Mouse (Mus musculus) forebrain, embryonic 10.5 days (tissue): Measurements from ENCODE around the gene Dgcr2. TPM values are rescaled to one million over a fixed set of nuclear protein-coding genes. Genes with fewer than 3 reads are reported as not detected.
A peak's percentile ranks its signal among the peaks of the same experiment; 100 is the strongest.

ENCODE experiments used
- DNase-seq: peaks from one replicate; pipeline ENCODE4 v3.0.0-alpha.2; 2017; ENCODE audit warnings: low spot score; ENCODE audit errors: extremely low spot score
- H3K27ac ChIP-seq: fragments of 300-500 bp; sonication (generic); 2 replicates; pipeline ENCODE4 v1.5.1; 2016; ENCODE audit warnings: mild to moderate bottlenecking
- H3K27me3 ChIP-seq: fragments of 300-500 bp; sonication (generic); 2 replicates; pipeline ENCODE4 v1.6.1; 2016; ENCODE audit warnings: mild to moderate bottlenecking; ENCODE audit not compliant: poor library complexity, severe bottlenecking
- H3K36me3 ChIP-seq: fragments of 300-500 bp; sonication (generic); replicated peaks from 2 replicates; pipeline ENCODE4 v1.6.1; 2016; ENCODE audit warnings: mild to moderate bottlenecking, moderate library complexity
- H3K4me1 ChIP-seq: fragments of 300-500 bp; sonication (generic); 2 replicates; pipeline ENCODE4 v1.6.1; 2016
- H3K4me3 ChIP-seq: fragments of 300-500 bp; sonication (generic); 2 replicates; pipeline ENCODE4 v1.5.1; 2016; ENCODE audit warnings: mild to moderate bottlenecking, moderate library complexity
- H3K9me3 ChIP-seq: fragments of 300-500 bp; sonication (generic); 2 replicates; pipeline ENCODE4 v1.6.1; 2016; ENCODE audit warnings: mild to moderate bottlenecking, moderate library complexity
- WGBS: fragments of 180-500 bp; shearing (Covaris S2); methylation state at CpG from one replicate; pipeline ENCODE4 v1.1.7; 2016; 5-methylcytosine and 5-hydroxymethylcytosine counted together
- polyA plus RNA-seq: library from polyadenylated mRNA; unstranded; fragments of >200 nt; fragmentation: Nextera tagmentation; extraction: Ambion mirVana; gene quantifications from 2 replicates; pipeline ENCODE4 v1.2.1, GENCODE M21; 2016

Gene Dgcr2
- polyA plus RNA-seq, 1 experiment from 2014 or later: 104 TPM

GRCm38 (mm10) chr16:17799584-17799983 is 98.8 kb downstream of the Dgcr2 start:
- no peaks in the 10 kb centered on the region for H3K9me3 ChIP-seq
- H3K27ac ChIP-seq: no peak overlapping the region
- DNase-seq: no peak
- H3K36me3 ChIP-seq: no peaks in the 10 kb centered on the region
- H3K27me3 ChIP-seq: peaks cover 100% of the 10 kb centered on the region
- H3K4me3 ChIP-seq: no peak overlapping the region
- H3K4me1 ChIP-seq: peaks cover 68% of the 10 kb centered on the region

DNA sequence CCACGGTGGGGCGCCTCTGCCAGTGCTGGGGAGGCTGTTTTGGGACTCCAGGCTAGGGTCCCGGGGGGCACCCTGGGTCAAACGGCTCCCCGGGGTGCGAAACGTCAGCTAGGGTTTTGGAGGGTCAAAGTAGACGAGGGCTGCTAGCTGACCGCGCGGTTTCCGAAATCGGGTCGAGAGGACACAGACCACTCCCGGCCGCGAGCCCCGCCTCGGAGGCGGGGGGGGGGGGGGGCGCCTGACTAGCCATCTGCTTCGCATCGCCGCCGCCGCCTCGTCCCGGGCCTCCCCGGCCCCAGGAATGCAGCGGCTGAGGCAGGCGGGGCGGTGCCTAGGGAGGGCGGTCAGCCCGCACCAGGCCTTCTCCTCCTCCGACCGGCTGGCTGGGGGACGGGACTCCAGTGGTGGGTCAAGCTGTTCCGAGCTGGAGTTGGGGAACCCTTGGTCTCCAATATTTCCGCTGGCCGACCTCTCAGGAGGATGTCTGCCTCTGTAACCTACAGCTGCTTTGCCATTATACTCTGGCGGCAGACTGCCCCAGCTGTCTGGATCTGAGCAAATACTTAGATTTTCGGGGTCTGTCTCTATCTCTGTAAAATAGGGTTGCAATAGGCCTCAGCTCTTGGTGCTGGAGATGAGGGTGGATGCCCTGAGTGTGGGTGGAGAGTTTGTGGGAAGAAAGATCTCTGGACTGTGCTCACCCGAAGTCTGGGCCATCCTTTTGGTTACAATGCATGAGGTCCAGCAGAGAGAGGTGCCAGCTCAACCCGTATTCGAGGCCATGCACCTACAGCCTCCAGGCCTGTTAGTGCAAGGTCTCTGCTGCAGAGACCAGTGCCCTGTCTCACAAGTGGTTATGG is 99.8 kb downstream of the Dgcr2 start:
- peak; percentile 61 for DNase-seq
- WGBS: 1% methylated on average over 35 of the region's 45 CpGs
- Histone ChIP-seq H3K4me1 (peaks cover 58% of the 10 kb centered on the region), H3K27me3 (peaks cover 97% of the 10 kb centered on the region), H3K9me3 (no peaks in the 10 kb centered on the region), H3K36me3 (peaks cover 6% of the 10 kb centered on the region; the same call in 1 of the 2 replicates), H3K4me3 (peak overlapping the region; percentile 60), H3K27ac (peak overlapping the region; percentile 88)

DNA sequence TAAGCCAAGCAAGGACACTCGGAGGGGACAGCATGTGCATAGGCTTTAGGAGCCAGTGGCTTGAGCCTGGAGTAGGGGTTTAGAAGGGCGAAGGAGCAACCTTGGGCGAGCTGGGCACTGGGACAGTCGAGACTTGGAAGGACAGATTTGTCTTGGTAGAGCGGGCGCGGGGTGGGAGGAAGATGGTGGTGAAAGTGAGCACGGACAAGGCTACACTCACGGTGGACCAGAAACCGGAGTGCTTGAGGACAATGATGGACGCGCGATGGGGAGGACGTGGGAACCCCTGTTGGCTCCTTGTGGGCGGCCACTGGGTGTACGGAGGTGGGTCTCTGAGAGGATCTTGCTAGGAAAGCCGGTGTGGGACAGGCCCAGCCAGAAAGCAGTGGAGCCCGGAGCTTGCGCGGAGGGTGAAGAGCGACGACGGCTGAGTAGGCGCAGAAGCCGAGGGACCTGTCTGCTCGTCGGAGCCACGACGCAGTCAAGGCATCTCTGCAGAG is 100.5 kb downstream of the Dgcr2 start:
- Histone ChIP-seq H3K4me1 (peaks cover 51% of the 10 kb centered on the region), H3K9me3 (no peaks in the 10 kb centered on the region), H3K27me3 (peaks cover 90% of the 10 kb centered on the region), H3K36me3 (peaks cover 13% of the 10 kb centered on the region), H3K4me3 (peak overlapping the region; percentile 60), H3K27ac (peak overlapping the region; percentile 88)
- WGBS: 2% methylated on average over 29 of the region's 29 CpGs
- DNase-seq: peak; percentile 56

- Histone ChIP-seq H3K27ac (peak within 1 kb of the TSS; percentile 88), H3K4me1 (peaks cover 44% of the 10 kb centered on the region), H3K36me3 (peaks cover 19% of the 10 kb centered on the region), H3K4me3 (peak within 1 kb of the TSS; percentile 60), H3K27me3 (peaks cover 84% of the 10 kb centered on the region), H3K9me3 (no peaks in the 10 kb centered on the region)
- peak; percentile 58 for DNase-seq
- under 1% methylated on average over 76 of the region's 81 CpGs for WGBS
These were observed 101.2 kb downstream of the Dgcr2 start, which contains the start of gene Scarf2 for GRCm38 (mm10) chr16:17796971-17797811. TSS of gene Scarf2 (plus strand) at chr16:17797282.

DNA sequence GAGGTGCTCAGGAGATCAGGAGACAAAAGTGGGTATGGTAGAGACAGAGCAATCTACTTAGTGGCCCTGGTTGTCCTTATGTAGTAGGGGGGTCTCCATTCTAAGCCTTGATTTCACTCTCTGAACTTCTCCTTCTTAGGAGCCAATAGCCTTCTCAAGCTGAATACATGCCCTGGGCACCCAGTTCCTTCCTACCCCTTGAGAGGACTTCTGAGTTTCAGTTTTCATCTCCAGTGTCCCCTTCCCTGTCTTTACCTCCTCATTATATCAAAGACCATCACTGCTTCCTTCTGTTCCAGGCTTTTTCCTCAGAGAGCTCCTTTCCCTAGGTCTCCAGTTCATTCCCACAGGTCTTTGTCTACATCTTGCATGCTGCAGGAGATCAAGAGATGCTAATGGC is 101.8 kb downstream of the Dgcr2 start:
- Histone ChIP-seq H3K4me1 (peaks cover 40% of the 10 kb centered on the region), H3K27me3 (peaks cover 77% of the 10 kb centered on the region), H3K9me3 (no peaks in the 10 kb centered on the region), H3K36me3 (peaks cover 26% of the 10 kb centered on the region), H3K4me3 (peak overlapping the region; percentile 60), H3K27ac (peak overlapping the region; percentile 88)
- no peak for DNase-seq

DNA sequence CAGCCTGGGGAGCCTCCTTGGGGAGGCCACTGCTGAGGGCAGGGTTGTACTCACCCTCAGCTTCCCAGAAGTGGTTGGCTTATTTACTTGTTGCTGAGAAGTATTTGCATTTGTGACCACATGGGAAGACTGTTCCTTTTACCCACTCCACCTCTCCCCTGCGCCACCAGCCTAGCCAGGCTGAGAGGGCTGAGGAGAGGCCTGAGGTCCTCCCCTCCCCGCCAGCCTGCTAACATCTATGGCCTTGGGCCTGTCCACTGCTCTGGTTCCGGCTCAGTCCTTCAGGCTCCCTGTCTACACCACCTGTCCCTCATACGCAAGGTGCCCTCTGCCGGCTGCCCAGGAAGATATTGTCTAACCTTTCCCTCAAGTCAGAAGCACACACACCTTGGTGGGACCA is 102.7 kb downstream of the Dgcr2 start:
- Histone ChIP-seq H3K27ac (no peak overlapping the region), H3K27me3 (peaks cover 68% of the 10 kb centered on the region), H3K4me3 (no peak overlapping the region), H3K9me3 (no peaks in the 10 kb centered on the region), H3K36me3 (peaks cover 35% of the 10 kb centered on the region), H3K4me1 (peaks cover 39% of the 10 kb centered on the region)
- WGBS: 50% methylated on average over 5 of the region's 5 CpGs
- no peak for DNase-seq

DNA sequence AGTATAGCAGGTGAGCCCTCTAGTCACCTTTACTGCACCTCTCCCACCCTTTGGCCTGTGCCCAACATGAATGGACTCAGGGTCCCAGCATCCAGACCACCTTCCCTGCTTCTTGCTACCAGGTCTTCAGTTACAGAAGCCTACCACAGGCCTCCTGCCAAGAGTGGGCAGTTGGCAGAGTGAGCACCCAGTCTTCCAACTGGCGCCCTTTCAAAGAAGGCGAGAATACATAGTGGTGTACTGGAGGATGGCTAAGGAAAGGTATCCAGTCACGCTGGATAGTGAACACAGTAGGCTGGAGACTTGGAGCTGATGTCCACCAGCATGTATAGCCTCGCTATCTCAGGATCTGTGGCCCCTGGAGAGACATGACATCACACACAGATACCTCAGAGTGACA is 104.3 kb downstream of the Dgcr2 start:
- no peak overlapping the region for H3K27ac ChIP-seq
- H3K9me3 ChIP-seq: no peaks in the 10 kb centered on the region
- no peak for DNase-seq
- peaks cover 51% of the 10 kb centered on the region for H3K36me3 ChIP-seq
- peaks cover 52% of the 10 kb centered on the region for H3K27me3 ChIP-seq
- no peak overlapping the region for H3K4me3 ChIP-seq
- H3K4me1 ChIP-seq: peaks cover 32% of the 10 kb centered on the region
- WGBS: 87% methylated on average over 4 of the region's 4 CpGs

- H3K36me3 ChIP-seq: peaks cover 64% of the 10 kb centered on the region
- no peaks in the 10 kb centered on the region for H3K9me3 ChIP-seq
- no peak overlapping the region for H3K27ac ChIP-seq
- peaks cover 39% of the 10 kb centered on the region for H3K27me3 ChIP-seq
- peaks cover 20% of the 10 kb centered on the region for H3K4me1 ChIP-seq
- DNase-seq: no peak
- no peak overlapping the region for H3K4me3 ChIP-seq
- WGBS: 77% methylated on average over 3 of the region's 3 CpGs
These were observed 105.6 kb downstream of the Dgcr2 start for GRCm38 (mm10) chr16:17792728-17793127.

Other genes with a start within 250 kb of the Dgcr2 start
- 47.4 and 47.5 TPM in 2 replicates for gene Med15, start 165.7 kb downstream of the Dgcr2 start, polyA plus RNA-seq
- gene Klhl22, start 138.9 kb downstream of the Dgcr2 start, polyA plus RNA-seq: 55.4 and 59.1 TPM in 2 replicates
- gene Scarf2, start 101.3 kb downstream of the Dgcr2 start, polyA plus RNA-seq: 4.0 and 4.1 TPM in 2 replicates
- not detected in 2 replicates for gene B830017H08Rik, start 65.4 kb downstream of the Dgcr2 start, polyA plus RNA-seq
- gene Car15, start 60.2 kb downstream of the Dgcr2 start, polyA plus RNA-seq: 2.7 and 3.6 TPM in 2 replicates
- gene Gm20518, start 6.9 kb downstream of the Dgcr2 start, polyA plus RNA-seq: 0.23 and 0.29 TPM in 2 replicates
- gene Tssk1, start 4.3 kb downstream of the Dgcr2 start, polyA plus RNA-seq: not detected in 2 replicates
- 0.36 TPM in 1 of 2 replicates, not detected in the other for gene Tssk2, start 75 bp upstream of the Dgcr2 start, polyA plus RNA-seq
- gene Ess2, start 12.8 kb upstream of the Dgcr2 start, polyA plus RNA-seq: 55.2 and 56.2 TPM in 2 replicates
- 0.43 TPM in 1 of 2 replicates, not detected in the other for gene Gsc2, start 16.5 kb upstream of the Dgcr2 start, polyA plus RNA-seq
- gene Slc25a1, start 29.7 kb upstream of the Dgcr2 start, polyA plus RNA-seq: 97.4 and 99.1 TPM in 2 replicates
- not detected in 2 replicates for gene Vpreb2, start 81.9 kb upstream of the Dgcr2 start, polyA plus RNA-seq
- 159 and 175 TPM in 2 replicates for gene Dgcr6, start 154.3 kb upstream of the Dgcr2 start, polyA plus RNA-seq
- gene Prodh, start 191.6 kb upstream of the Dgcr2 start, polyA plus RNA-seq: 17.0 and 19.6 TPM in 2 replicates
- gene Rtn4r, start 229.1 kb upstream of the Dgcr2 start, polyA plus RNA-seq: 0.87 and 1.2 TPM in 2 replicates